16 mouse cellular contexts compared by ENCODE assay signal in the genomic region with DNA sequence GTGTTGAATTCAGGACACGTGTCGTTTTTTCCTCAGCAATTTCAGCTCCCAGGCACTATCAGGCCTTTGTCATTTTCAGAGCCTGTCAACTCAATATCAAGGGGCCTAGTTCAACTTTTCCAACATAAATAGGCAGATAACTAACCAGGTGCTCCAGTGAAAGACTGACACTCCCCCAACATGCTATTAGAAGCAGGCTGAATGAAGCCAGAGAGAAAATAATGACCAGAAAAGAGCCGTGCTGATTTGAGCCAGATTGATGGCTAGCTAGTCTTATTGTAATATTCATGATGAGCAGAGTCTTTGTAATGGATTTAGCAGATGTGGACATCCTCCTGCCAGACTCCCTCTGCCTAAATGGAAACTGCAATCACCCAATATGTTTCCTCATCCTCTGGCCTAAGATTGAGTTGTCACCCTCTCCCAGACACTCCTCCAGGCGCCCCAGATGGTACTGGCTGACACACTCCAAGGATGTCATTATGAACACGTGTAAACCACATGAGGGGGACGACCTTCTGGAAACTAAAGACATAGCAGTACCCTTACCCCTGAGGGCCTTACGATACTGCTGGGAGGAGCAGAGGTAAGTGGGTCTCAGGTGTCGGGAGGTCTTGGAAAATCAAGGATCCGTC.
DNase-seq lines count a peak whose midpoint lies in the region; ATAC-seq lines count a peak whose summit lies in the region.
"Had no signal": no experiment of that assay in that cellular context is flagged by ENCODE, and none has a peak within 500 bp of the region (broad histone marks: within the 10 kb centered on the region; RNA-seq: fewer than 3 reads in every experiment).

No protein-coding gene starts in this region.

- no peak overlapping the region for H3K27ac ChIP-seq in embryonic facial prominence, embryonic 11.5 days (replicated peaks; ENCODE audit: low read depth, low read length)
- no peak overlapping the region for H3K27ac ChIP-seq in embryonic facial prominence, embryonic 10.5 days (replicated peaks)
- no peak overlapping the region for H3K27ac ChIP-seq in embryonic facial prominence, embryonic 14.5 days (replicated peaks; ENCODE audit: low read depth, low read length)
- H3K27ac ChIP-seq in hindbrain, embryonic 15.5 days (replicated peaks) = peak overlapping the region; percentile 57
- H3K27ac ChIP-seq in midbrain, embryonic 16.5 days (ENCODE audit: low read length) = no peak overlapping the region
- H3K27ac ChIP-seq: heart, embryonic 15.5 days; intestine, embryonic 15.5 days; liver, embryonic 15.5 days had no signal

- H3K9ac ChIP-seq in embryonic facial prominence, embryonic 11.5 days (replicated peaks; ENCODE audit: low read length) = no peak overlapping the region
- no peak overlapping the region for H3K9ac ChIP-seq in embryonic facial prominence, embryonic 14.5 days (ENCODE audit: low read depth, low read length)
- no peak overlapping the region for H3K9ac ChIP-seq in hindbrain, embryonic 15.5 days
- H3K9ac ChIP-seq in midbrain, embryonic 16.5 days (ENCODE audit: low read depth, low read length) = no peak overlapping the region
- H3K9ac ChIP-seq: heart, embryonic 15.5 days; intestine, embryonic 15.5 days; liver, embryonic 15.5 days had no signal

- H3K4me1 ChIP-seq in embryonic facial prominence, embryonic 11.5 days (ENCODE audit: control insufficient read depth, insufficient read depth, low read length) = no peaks in the 10 kb centered on the region
- no peaks in the 10 kb centered on the region for H3K4me1 ChIP-seq in embryonic facial prominence, embryonic 10.5 days
- no peaks in the 10 kb centered on the region for H3K4me1 ChIP-seq in embryonic facial prominence, embryonic 14.5 days (ENCODE audit: control insufficient read depth, insufficient read depth, low read length)
- H3K4me1 ChIP-seq in hindbrain, embryonic 15.5 days (replicated peaks) = no peaks in the 10 kb centered on the region
- H3K4me1 ChIP-seq in midbrain, embryonic 16.5 days (ENCODE audit: control insufficient read depth, insufficient read depth, low read length) = 0 out of 2 replicates have a peak, but pooled peaks cover 2% of the 10 kb centered on the region
- H3K4me1 ChIP-seq: heart, embryonic 15.5 days; intestine, embryonic 15.5 days had no signal

- H3K9me3 ChIP-seq in embryonic facial prominence, embryonic 11.5 days (replicated peaks; ENCODE audit: control insufficient read depth, low read length) = no peaks in the 10 kb centered on the region
- no peaks in the 10 kb centered on the region for H3K9me3 ChIP-seq in embryonic facial prominence, embryonic 10.5 days
- H3K9me3 ChIP-seq in embryonic facial prominence, embryonic 14.5 days (ENCODE audit: control insufficient read depth, low read length) = no peaks in the 10 kb centered on the region
- H3K9me3 ChIP-seq in hindbrain, embryonic 15.5 days = no peaks in the 10 kb centered on the region
- H3K9me3 ChIP-seq in midbrain, embryonic 16.5 days (replicated peaks; ENCODE audit: control insufficient read depth, low read length, poor library complexity, severe bottlenecking) = no peaks in the 10 kb centered on the region; the same call in 1 of the 2 replicates
- H3K9me3 ChIP-seq: heart, embryonic 15.5 days; intestine, embryonic 15.5 days; liver, embryonic 15.5 days had no signal

- no peak for DNase-seq in embryonic facial prominence, embryonic 11.5 days (ENCODE audit: low spot score)
- no peak for DNase-seq in embryonic facial prominence, embryonic 10.5 days (ENCODE audit: low spot score)
- DNase-seq in embryonic facial prominence, embryonic 14.5 days (ENCODE audit: low spot score) = peak; percentile 49
- no peak for DNase-seq in urinary bladder, postnatal 14 days (ENCODE audit: low spot score)
- DNase-seq: adrenal gland, postnatal 25 days; cerebellum, adult 11 months; gastrocnemius, postnatal 25 days; kidney, postnatal 25 days; right cerebral cortex, postnatal 25 days had no signal

- H3K4me3 ChIP-seq in embryonic facial prominence, embryonic 11.5 days (ENCODE audit: low read depth, low read length) = no peak overlapping the region
- no peak overlapping the region for H3K4me3 ChIP-seq in embryonic facial prominence, embryonic 10.5 days
- H3K4me3 ChIP-seq in embryonic facial prominence, embryonic 14.5 days (ENCODE audit: low read depth, low read length) = no peak overlapping the region
- no peak overlapping the region for H3K4me3 ChIP-seq in hindbrain, embryonic 15.5 days
- H3K4me3 ChIP-seq in midbrain, embryonic 16.5 days (ENCODE audit: low read depth, low read length) = no peak overlapping the region
- H3K4me3 ChIP-seq: heart, embryonic 15.5 days; intestine, embryonic 15.5 days; liver, embryonic 15.5 days had no signal

- ATAC-seq in embryonic facial prominence, embryonic 11.5 days (replicated peaks; ENCODE audit: insufficient number of reproducible peaks, low FRiP score, low TSS enrichment, low read depth) = peak; percentile 81
- ATAC-seq in embryonic facial prominence, embryonic 14.5 days (ENCODE audit: low read depth) = peak; percentile 79
- ATAC-seq in hindbrain, embryonic 15.5 days (ENCODE audit: low FRiP score, low read depth) = peak; percentile 63; the same call in 1 of the 2 replicates
- ATAC-seq in midbrain, embryonic 16.5 days = peak; percentile 75
- no peak for ATAC-seq in cerebellum, adult (ENCODE audit: insufficient number of reproducible peaks, low FRiP score, low TSS enrichment)
- no peak for ATAC-seq in CD4-positive, CD25-positive, alpha-beta regulatory T cell, adult 4 months
- ATAC-seq: intestine, embryonic 15.5 days had no signal

- H3K27me3 ChIP-seq in embryonic facial prominence, embryonic 11.5 days (ENCODE audit: control insufficient read depth, insufficient read depth, low read length) = no peaks in the 10 kb centered on the region
- no peaks in the 10 kb centered on the region for H3K27me3 ChIP-seq in embryonic facial prominence, embryonic 10.5 days (replicated peaks; ENCODE audit: low read depth, poor library complexity, severe bottlenecking)
- no peaks in the 10 kb centered on the region for H3K27me3 ChIP-seq in embryonic facial prominence, embryonic 14.5 days (replicated peaks; ENCODE audit: control insufficient read depth, insufficient read depth, low read length)
- no peaks in the 10 kb centered on the region for H3K27me3 ChIP-seq in hindbrain, embryonic 15.5 days
- no peaks in the 10 kb centered on the region for H3K27me3 ChIP-seq in midbrain, embryonic 16.5 days (ENCODE audit: control insufficient read depth, insufficient read depth, low read depth, low read length)
- H3K27me3 ChIP-seq: intestine, embryonic 15.5 days; liver, embryonic 15.5 days had no signal

- no peaks in the 10 kb centered on the region for H3K36me3 ChIP-seq in embryonic facial prominence, embryonic 11.5 days (replicated peaks; ENCODE audit: control insufficient read depth, insufficient read depth, low read depth, low read length)
- no peaks in the 10 kb centered on the region for H3K36me3 ChIP-seq in embryonic facial prominence, embryonic 10.5 days (replicated peaks)
- no peaks in the 10 kb centered on the region for H3K36me3 ChIP-seq in embryonic facial prominence, embryonic 14.5 days (ENCODE audit: control insufficient read depth, insufficient read depth, low read length)
- H3K36me3 ChIP-seq in hindbrain, embryonic 15.5 days = no peaks in the 10 kb centered on the region
- H3K36me3 ChIP-seq in midbrain, embryonic 16.5 days (ENCODE audit: control insufficient read depth, insufficient read depth, low read length) = no peaks in the 10 kb centered on the region
- H3K36me3 ChIP-seq: heart, embryonic 15.5 days; intestine, embryonic 15.5 days; liver, embryonic 15.5 days had no signal

- H3K4me2 ChIP-seq in embryonic facial prominence, embryonic 11.5 days (ENCODE audit: low read depth, low read length) = no peak overlapping the region
- H3K4me2 ChIP-seq in embryonic facial prominence, embryonic 14.5 days (ENCODE audit: low read depth, low read length) = no peak overlapping the region
- H3K4me2 ChIP-seq in hindbrain, embryonic 15.5 days = no peak overlapping the region
- H3K4me2 ChIP-seq in midbrain, embryonic 16.5 days (ENCODE audit: low read length) = no peak overlapping the region
- H3K4me2 ChIP-seq: heart, embryonic 15.5 days; intestine, embryonic 15.5 days; liver, embryonic 15.5 days had no signal

- 64% methylated on average over 9 of the region's 9 CpGs for WGBS in embryonic facial prominence, embryonic 11.5 days
- WGBS in embryonic facial prominence, embryonic 10.5 days = 72% methylated on average over 9 of the region's 9 CpGs
- WGBS in embryonic facial prominence, embryonic 14.5 days = 51% methylated on average over 9 of the region's 9 CpGs
- WGBS in hindbrain, embryonic 15.5 days = 30% methylated on average over 9 of the region's 9 CpGs
- WGBS in midbrain, embryonic 16.5 days = 41% methylated on average over 9 of the region's 9 CpGs

Comparison
In these comparisons a context has a peak if more than half of its experiments do, and no peak if none do; other contexts are left out.
1. ATAC-seq: peak in embryonic facial prominence, embryonic 11.5 days (single experiment), embryonic facial prominence, embryonic 14.5 days (single experiment), hindbrain, embryonic 15.5 days (single experiment) and midbrain, embryonic 16.5 days (single experiment); none in cerebellum, adult (single experiment) and CD4-positive, CD25-positive, alpha-beta regulatory T cell, adult 4 months (single experiment).